Mouse (Mus musculus) spleen, embryonic (tissue): ENCODE measurements around the gene Ube2e3.

Experiments
- CTCF ChIA-PET: fragments of 350-600 bp; sonication (Branson Sonifier 250); formaldehyde crosslinking; loops from one replicate; lab custom pipeline; 2022; lab: Charles Lee

Ube2e3 gene

GRCm38 (mm10) chr2:78882068-78882467 is 14.1 kb downstream of the Ube2e3 start:
- CTCF ChIA-PET, result no interaction called here

- CTCF ChIA-PET, result no interaction called here
Measured at GRCm38 (mm10) chr2:78882743-78883433, 15.0 kb downstream of the Ube2e3 start.

- CTCF ChIA-PET, result no interaction called here
Measured at GRCm38 (mm10) chr2:78886446-78886845, 18.5 kb downstream of the Ube2e3 start.

GRCm38 (mm10) chr2:78888190-78888589 is 20.3 kb downstream of the Ube2e3 start:
- CTCF ChIA-PET, result no interaction called here

GRCm38 (mm10) chr2:78895216-78895615 is 27.3 kb downstream of the Ube2e3 start:
- CTCF ChIA-PET, result no interaction called here

- CTCF ChIA-PET, result no interaction called here
Measured at GRCm38 (mm10) chr2:78905916-78906315, 38.0 kb downstream of the Ube2e3 start.

- CTCF ChIA-PET, result no interaction called here
Measured at GRCm38 (mm10) chr2:78911516-78911915, 43.6 kb downstream of the Ube2e3 start.

- CTCF ChIA-PET, result no interaction called here
Measured at GRCm38 (mm10) chr2:78914861-78915260, 46.9 kb downstream of the Ube2e3 start.

GRCm38 (mm10) chr2:78922980-78923674 is 55.2 kb downstream of the Ube2e3 start:
- CTCF ChIA-PET, result no interaction called here

- CTCF ChIA-PET, result interaction anchor here (0.7 kb wide), 1 partner anchor 216 kb away, joined by 3 read pairs; no protein-coding TSS in a partner anchor
Measured at GRCm38 (mm10) chr2:78925807-78926206, 57.9 kb downstream of the Ube2e3 start.

GRCm38 (mm10) chr2:78927625-78928024 is 59.7 kb downstream of the Ube2e3 start:
- CTCF ChIA-PET, result interaction anchor here (0.6 kb wide), 1 partner anchor 241 kb away, joined by 7 read pairs; no protein-coding TSS in a partner anchor

- CTCF ChIA-PET, result no interaction called here
Measured at GRCm38 (mm10) chr2:78928080-78928479, 60.2 kb downstream of the Ube2e3 start.

GRCm38 (mm10) chr2:78931358-78931757 is 63.4 kb downstream of the Ube2e3 start:
- CTCF ChIA-PET, result no interaction called here

- CTCF ChIA-PET, result interaction anchor here (0.7 to 1.8 kb wide), 4 partner anchors 213 to 306 kb away, joined by 3 to 6 read pairs (median 3); no protein-coding TSS in a partner anchor
Measured at GRCm38 (mm10) chr2:78959451-78959850, 91.5 kb downstream of the Ube2e3 start.

- CTCF ChIA-PET, result interaction anchor here (1.0 to 1.2 kb wide), 2 partner anchors 296 to 298 kb away, joined by 3 read pairs; no protein-coding TSS in a partner anchor
Measured at GRCm38 (mm10) chr2:78960288-78960687, 92.4 kb downstream of the Ube2e3 start.

- CTCF ChIA-PET, result no interaction called here
Measured at GRCm38 (mm10) chr2:78961023-78961422, 93.1 kb downstream of the Ube2e3 start.

GRCm38 (mm10) chr2:78961580-78961979 is 93.7 kb downstream of the Ube2e3 start:
- CTCF ChIA-PET, result no interaction called here

GRCm38 (mm10) chr2:78964995-78965394 is 97.1 kb downstream of the Ube2e3 start:
- CTCF ChIA-PET, result interaction anchor here (0.6 kb wide), 1 partner anchor 233 kb away, joined by 6 read pairs; no protein-coding TSS in a partner anchor

- CTCF ChIA-PET, result interaction anchor here (0.6 kb wide), 1 partner anchor 233 kb away, joined by 6 read pairs; no protein-coding TSS in a partner anchor
Measured at GRCm38 (mm10) chr2:78965396-78965795, 97.5 kb downstream of the Ube2e3 start.

GRCm38 (mm10) chr2:78970088-78970487 is 102.2 kb downstream of the Ube2e3 start:
- CTCF ChIA-PET, result no interaction called here
